Comparison of ENCODE assay signal across 8 mouse cellular contexts in the genomic region with DNA sequence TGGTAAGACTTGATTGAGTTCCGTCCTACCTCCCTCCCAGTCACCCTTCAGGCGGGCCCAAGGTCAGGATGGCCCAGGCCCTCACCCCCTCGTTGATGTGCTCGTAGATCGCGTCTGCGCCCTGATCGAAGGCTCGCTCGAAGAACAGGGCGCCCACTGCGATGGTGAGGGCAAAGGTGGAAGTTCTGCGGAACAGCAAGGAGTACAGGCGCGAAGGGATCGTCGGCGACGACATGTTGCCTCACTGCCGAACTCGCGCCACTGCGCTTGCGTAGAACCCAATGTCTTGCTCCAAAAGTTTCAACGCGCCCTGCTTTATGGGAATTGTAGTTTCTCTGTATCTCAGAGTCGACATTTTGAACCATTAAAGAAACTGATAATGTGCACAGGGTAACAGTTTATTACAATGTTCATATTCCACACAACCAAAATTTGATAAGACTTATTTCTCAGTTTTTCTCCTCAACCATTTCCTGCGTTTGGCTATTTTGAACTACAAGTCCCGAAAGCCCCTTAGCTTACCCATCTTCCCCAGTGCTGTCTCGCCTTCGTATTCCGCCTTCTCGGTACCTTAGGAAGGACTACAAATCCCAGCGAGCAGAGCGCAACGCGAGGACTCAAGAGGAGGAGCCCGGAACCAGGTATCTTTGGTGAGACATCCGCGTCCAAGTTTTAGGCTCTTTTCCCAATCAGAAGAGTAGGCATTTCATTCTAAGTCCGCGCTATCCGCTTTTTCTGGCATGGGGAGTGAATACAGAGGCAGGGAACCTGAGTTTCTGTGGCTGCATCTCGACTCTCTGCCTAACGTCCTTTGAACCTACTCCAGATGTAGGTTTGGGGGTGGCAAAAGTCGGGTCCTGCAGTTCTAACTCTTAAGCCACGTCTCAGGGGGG. TPM values are rescaled to one million over a fixed set of nuclear protein-coding genes. Genes with fewer than 3 reads are reported as not detected.
A peak's percentile ranks its signal among the peaks of the same experiment; 100 is the strongest.
DNase-seq lines count a peak whose midpoint lies in the region; ATAC-seq lines count a peak whose summit lies in the region.

Uqcr10 (minus strand) TSS at position 271 of the 893 bp plus-strand sequence.
Zmat5 (plus strand) TSS at position 607 of the 893 bp plus-strand sequence.

- peak; percentile 97 for DNase-seq in MEL-GATA-1-ER (ENCODE audit: extremely low read depth, low read depth)
- DNase-seq in cerebellum, adult 8-10 months, result peak; percentile 93
- DNase-seq in forelimb bud, embryonic 11.5 days (ENCODE audit: low read depth, low spot score), result peak; percentile 96
- DNase-seq in layer of hippocampus, adult 9-10 months (ENCODE audit: low spot score), result peak; percentile 97
- DNase-seq in ovary, postnatal 10 days (ENCODE audit: low spot score), result peak; percentile 82
- DNase-seq in thymus, postnatal 10 days (ENCODE audit: low spot score in 2 of 2), result peak; percentile 82 to 92

- peak; percentile 96 to 97 for ATAC-seq in hematopoietic stem cell, adult 5-6 weeks (replicated peaks in 1 of 2; ENCODE audit: insufficient read depth in 1 of 2, low FRiP score in 2 of 2, low TSS enrichment in 1 of 2, low read depth in 1 of 2, poor library complexity in 2 of 2, severe bottlenecking in 2 of 2)
- ATAC-seq in lung, embryonic 16.5 days (ENCODE audit: low read depth), result peak; percentile 98

- peak within 1 kb of the TSS; percentile 77; the same call in 1 of the 2 replicates for H3K27ac ChIP-seq in lung, embryonic 16.5 days (ENCODE audit: low read length)

- no peaks in the 10 kb centered on the region for H3K27me3 ChIP-seq in lung, embryonic 16.5 days (ENCODE audit: control insufficient read depth, insufficient read depth, low read depth, low read length)

- peaks cover 12% of the 10 kb centered on the region for H3K4me1 ChIP-seq in lung, embryonic 16.5 days (replicated peaks; ENCODE audit: control insufficient read depth, insufficient read depth, low read length)

- H3K36me3 ChIP-seq in lung, embryonic 16.5 days (ENCODE audit: control insufficient read depth, insufficient read depth, low read length), result peaks cover 10% of the 10 kb centered on the region

- peak within 1 kb of the TSS; percentile 93 for H3K9ac ChIP-seq in lung, embryonic 16.5 days (ENCODE audit: low read length)

- H3K4me2 ChIP-seq in lung, embryonic 16.5 days (ENCODE audit: low read depth, low read length), result peak within 1 kb of the TSS; percentile 60

- H3K9me3 ChIP-seq in lung, embryonic 16.5 days (ENCODE audit: control insufficient read depth, low read length), result no peaks in the 10 kb centered on the region

- peak within 1 kb of the TSS; percentile 79 for H3K4me3 ChIP-seq in lung, embryonic 16.5 days (ENCODE audit: low read length)

- under 1% methylated on average over 47 of the region's 47 CpGs for WGBS in lung, embryonic 16.5 days

RNA-seq across cellular contexts. Expression of gene Uqcr10, which starts in this region (rescaled TPM):
- 23.9 and 115 TPM in 2 replicates for total RNA-seq in hematopoietic stem cell, adult 5-6 weeks (2017)
- 806 and 839 TPM in 2 replicates for polyA plus RNA-seq in lung, embryonic 16.5 days (2015; fragmentation: Nextera tagmentation; extraction: Ambion mirVana)

RNA-seq across cellular contexts. Expression of gene Zmat5, which starts in this region (rescaled TPM):
- total RNA-seq in hematopoietic stem cell, adult 5-6 weeks (2017), result 4.7 and 7.1 TPM in 2 replicates
- polyA plus RNA-seq in lung, embryonic 16.5 days (2015; fragmentation: Nextera tagmentation; extraction: Ambion mirVana), result 76.5 and 80.0 TPM in 2 replicates

Comparison
In these comparisons a context has a peak if more than half of its experiments do, and no peak if none do; other contexts are left out.
1. Peak in every context shown above with its lines: DNase-seq, ATAC-seq, H3K4me3 ChIP-seq and H3K27ac ChIP-seq.